8 mouse cellular contexts compared by ENCODE assay signal in the genomic region with DNA sequence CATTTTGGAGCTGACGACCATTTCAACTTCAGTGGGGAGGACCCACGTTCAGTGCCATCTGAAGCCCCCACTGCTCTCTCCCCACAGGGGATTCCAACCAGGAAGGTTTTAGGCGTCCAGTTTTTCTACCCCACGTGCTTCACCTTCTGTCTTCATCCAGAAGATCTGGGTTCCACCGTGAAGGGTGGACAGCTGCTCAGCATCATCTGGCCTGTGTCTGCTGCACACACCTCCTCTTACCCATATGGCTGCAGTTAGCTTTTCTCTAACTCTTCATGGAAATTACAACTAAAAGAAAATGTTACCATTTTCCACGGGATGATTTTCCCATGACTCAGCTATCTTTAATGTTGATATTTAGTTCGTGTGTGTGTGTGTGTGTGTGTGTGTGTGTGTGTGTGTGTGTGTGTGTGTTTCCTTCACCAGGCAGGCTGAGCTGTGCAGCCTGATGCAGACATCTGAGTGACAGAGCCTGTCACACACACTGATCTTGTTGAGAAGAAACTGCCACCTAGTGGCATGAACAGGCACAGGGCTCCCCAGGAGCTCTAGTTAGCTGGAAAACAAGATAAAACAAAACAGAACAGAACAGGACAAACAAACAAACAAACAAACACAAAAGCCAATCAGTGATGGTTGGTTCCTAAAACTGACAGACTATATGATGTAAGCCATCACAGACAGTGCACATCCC.
DNase-seq lines count a peak whose midpoint lies in the region; ATAC-seq and TF ChIP-seq lines count a peak whose summit lies in the region.

No protein-coding gene starts in this region.

- H3K36me3 ChIP-seq in thymus, adult 2 months (ENCODE audit: control insufficient read depth, insufficient read depth, low read length): no peaks in the 10 kb centered on the region

- no peak overlapping the region for H3K4me3 ChIP-seq in thymus, adult 2 months (ENCODE audit: control insufficient read depth, insufficient read depth, low read length)

- TF ChIP-seq POLR2A in thymus, adult 2 months (IDR thresholded peaks at IDR 0.05; ENCODE audit: control insufficient read depth, extremely low read depth, insufficient read depth, low read length, poor library complexity): no peak

- H3K4me1 ChIP-seq in thymus, adult 2 months (replicated peaks; ENCODE audit: control insufficient read depth, insufficient read depth, low read length): peaks cover 18% of the 10 kb centered on the region

- H3K27ac ChIP-seq in thymus, adult 2 months (ENCODE audit: control insufficient read depth, insufficient read depth, low read length): no peak overlapping the region

- peak; percentile 53; the same call in 1 of the 2 replicates for TF ChIP-seq CTCF in thymus, adult 2 months (IDR thresholded peaks at IDR 0.05; ENCODE audit: borderline replicate concordance, control insufficient read depth, extremely low read depth, insufficient read depth, low read length, poor library complexity)

- ATAC-seq in neutrophil, adult 5-6 weeks (ENCODE audit: extremely low read depth, insufficient number of reproducible peaks, low FRiP score, poor library complexity, severe bottlenecking): 0 out of 2 replicates have a peak, but pooled peaks have one; percentile 61

- peak; percentile 10 to 18 for DNase-seq in cerebellum, adult 18-20 months
- DNase-seq in cerebellum, postnatal 36 days: no peak
- peak; percentile 75 for DNase-seq in thymus, adult 2 months
- no peak for DNase-seq in thymus, adult 18-20 months
- DNase-seq in frontal cortex, adult 2 months (ENCODE audit: extremely low spot score in 1 of 2, low spot score in 1 of 2): peak; percentile 32 to 74
- DNase-seq in layer of hippocampus, postnatal 36 days: peak; percentile 49 to 63
- no peak for DNase-seq in urinary bladder, adult 18-20 months (ENCODE audit: low spot score in 2 of 2)

- no peaks in the 10 kb centered on the region for H3K27me3 ChIP-seq in thymus, adult 2 months (ENCODE audit: control insufficient read depth, insufficient read depth, low read length)

- 64% methylated on average over 7 of the region's 7 CpGs for WGBS in thymus, adult 2 months

Comparison
In these comparisons a context has a peak if more than half of its experiments do, and no peak if none do; other contexts are left out.
1. DNase-seq: peak in cerebellum, adult 18-20 months (2 of 2), thymus, adult 2 months (single experiment), frontal cortex, adult 2 months (2 of 2) and layer of hippocampus, postnatal 36 days (2 of 2); none in cerebellum, postnatal 36 days (0 of 2), thymus, adult 18-20 months (0 of 2) and urinary bladder, adult 18-20 months (0 of 2).